Mouse (Mus musculus) neural tube, embryonic 15.5 days (tissue): ENCODE measurements around the gene Otop2. TPM values are rescaled to one million over a fixed set of nuclear protein-coding genes. Genes with fewer than 3 reads are reported as not detected.
A peak's percentile ranks its signal among the peaks of the same experiment; 100 is the strongest.

Experiments
- ATAC-seq: fragments of 200-750 bp; cut with Nextera tagmentation; 2 replicates; pipeline ENCODE4 v1.8.0; 2017; ENCODE audit warnings: mild to moderate bottlenecking, moderate TSS enrichment, moderate library complexity; ENCODE audit not compliant: low FRiP score
- H3K27ac ChIP-seq: fragments of 300-500 bp; sonication (generic); replicated peaks from 2 replicates; pipeline ENCODE4 v1.5.1; 2015; ENCODE audit warnings: mild to moderate bottlenecking, inconsistent platforms
- H3K27me3 ChIP-seq: fragments of 300-500 bp; sonication (generic); replicated peaks from 2 replicates; pipeline ENCODE4 v1.6.1; 2015; ENCODE audit warnings: inconsistent platforms
- H3K36me3 ChIP-seq: fragments of 300-500 bp; sonication (generic); 2 replicates; pipeline ENCODE4 v1.6.1; 2015; ENCODE audit warnings: inconsistent platforms
- H3K4me1 ChIP-seq: fragments of 300-500 bp; sonication (generic); 2 replicates; pipeline ENCODE4 v1.6.1; 2015; ENCODE audit warnings: inconsistent platforms
- H3K4me2 ChIP-seq: fragments of 300-500 bp; sonication (generic); 2 replicates; pipeline ENCODE4 v1.6.1; 2015; ENCODE audit warnings: inconsistent platforms, mild to moderate bottlenecking, moderate library complexity
- H3K4me3 ChIP-seq: fragments of 300-500 bp; sonication (generic); replicated peaks from 2 replicates; pipeline ENCODE4 v1.5.1; 2015; ENCODE audit warnings: mild to moderate bottlenecking, inconsistent platforms
- H3K9ac ChIP-seq: fragments of 300-500 bp; sonication (generic); replicated peaks from 2 replicates; pipeline ENCODE4 v1.6.1; 2015; ENCODE audit warnings: mild to moderate bottlenecking, inconsistent platforms
- H3K9me3 ChIP-seq: fragments of 300-500 bp; sonication (generic); replicated peaks from 2 replicates; pipeline ENCODE4 v1.6.1; 2016; ENCODE audit warnings: inconsistent platforms
- WGBS: fragments of 180-500 bp; shearing (Covaris S2); methylation state at CpG from one replicate; pipeline ENCODE4 v1.1.7; 2015; ENCODE audit warnings: mixed read lengths; 5-methylcytosine and 5-hydroxymethylcytosine counted together
- polyA plus RNA-seq: library from polyadenylated mRNA; unstranded; fragments of >200 nt; fragmentation: Nextera tagmentation; extraction: Ambion mirVana; gene quantifications from 2 replicates; pipeline ENCODE4 v1.2.1, GENCODE M21; 2015

The Otop2 gene
- polyA plus RNA-seq, 1 experiment from 2014 or later = 0.15 TPM

- Histone ChIP-seq H3K36me3 (no peaks in the 10 kb centered on the region), H3K4me1 (peaks cover 17% of the 10 kb centered on the region), H3K9me3 (no peaks in the 10 kb centered on the region), H3K4me2 (peak overlapping the region; percentile 83), H3K4me3 (peak overlapping the region; percentile 47), H3K27me3 (peaks cover 21% of the 10 kb centered on the region), H3K27ac (peak overlapping the region; percentile 78), H3K9ac (peak overlapping the region; percentile 59)
- ATAC-seq = peak; percentile 79
- WGBS = 1% methylated on average over 30 of the region's 30 CpGs
Observed at GRCm38 (mm10) chr11:115373805-115374694, 67.1 kb downstream of the Otop2 start.

- no peak for ATAC-seq
- H3K9me3 ChIP-seq = no peaks in the 10 kb centered on the region
- 68% methylated on average over 12 of the region's 12 CpGs for WGBS
Observed at GRCm38 (mm10) chr11:115374695-115375425, 67.9 kb downstream of the Otop2 start.

DNA sequence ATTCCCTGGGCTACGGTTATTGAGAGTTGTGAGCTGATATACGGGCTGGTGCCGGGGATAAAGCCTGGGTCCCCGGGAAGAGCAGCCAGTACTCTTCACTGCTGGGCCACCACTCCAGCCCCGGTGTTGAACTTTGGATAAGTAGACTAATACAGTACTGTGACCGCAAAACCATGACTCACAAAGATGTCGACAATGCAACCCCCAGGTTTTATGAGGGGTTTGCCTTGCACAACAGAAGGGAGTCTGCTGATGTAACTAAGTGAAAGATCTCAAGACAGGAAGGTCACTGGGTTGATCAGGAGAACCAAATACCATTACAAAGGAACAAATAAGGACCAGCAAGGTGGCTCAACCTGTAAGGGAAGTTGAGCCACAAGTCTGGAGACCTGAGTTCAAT lies 69.8 kb downstream of the Otop2 start:
- WGBS = 61% methylated on average over 7 of the region's 7 CpGs
- ATAC-seq = no peak

More at GRCm38 (mm10) chr11:115374695-115375425, 67.9 kb downstream of the Otop2 start:
- Histone ChIP-seq H3K4me1 (peaks cover 17% of the 10 kb centered on the region), H3K27ac (peak overlapping the region; percentile 78), H3K9ac (peak overlapping the region; percentile 59), H3K4me3 (peak overlapping the region; percentile 47), H3K27me3 (peaks cover 18% of the 10 kb centered on the region), H3K4me2 (peak overlapping the region; percentile 83), H3K36me3 (no peaks in the 10 kb centered on the region)

GRCm38 (mm10) chr11:115377254-115377653 lies 70.3 kb downstream of the Otop2 start:
- WGBS = 88% methylated on average over 4 of the region's 4 CpGs
- Histone ChIP-seq H3K4me1 (peaks cover 22% of the 10 kb centered on the region), H3K9ac (no peak overlapping the region), H3K9me3 (no peaks in the 10 kb centered on the region), H3K4me2 (no peak overlapping the region), H3K4me3 (no peak overlapping the region), H3K36me3 (no peaks in the 10 kb centered on the region), H3K27me3 (peaks cover 18% of the 10 kb centered on the region), H3K27ac (no peak overlapping the region)
- ATAC-seq = no peak

More for the DNA sequence above, 69.8 kb downstream of the Otop2 start:
- H3K4me2 ChIP-seq = no peak overlapping the region
- H3K27me3 ChIP-seq = peaks cover 18% of the 10 kb centered on the region
- no peak overlapping the region for H3K27ac ChIP-seq
- H3K4me3 ChIP-seq = no peak overlapping the region
- no peak overlapping the region for H3K9ac ChIP-seq
- no peaks in the 10 kb centered on the region for H3K9me3 ChIP-seq
- H3K4me1 ChIP-seq = peaks cover 22% of the 10 kb centered on the region
- H3K36me3 ChIP-seq = no peaks in the 10 kb centered on the region

- no peaks in the 10 kb centered on the region for H3K9me3 ChIP-seq
- peaks cover 18% of the 10 kb centered on the region for H3K27me3 ChIP-seq
- no peak overlapping the region for H3K9ac ChIP-seq
- 90% methylated on average over 7 of the region's 7 CpGs for WGBS
- H3K36me3 ChIP-seq = no peaks in the 10 kb centered on the region
- H3K4me2 ChIP-seq = no peak overlapping the region
- ATAC-seq = no peak
- H3K4me1 ChIP-seq = peaks cover 27% of the 10 kb centered on the region
- H3K27ac ChIP-seq = no peak overlapping the region
- H3K4me3 ChIP-seq = no peak overlapping the region
Observed at GRCm38 (mm10) chr11:115377854-115378253, 70.9 kb downstream of the Otop2 start.

DNA sequence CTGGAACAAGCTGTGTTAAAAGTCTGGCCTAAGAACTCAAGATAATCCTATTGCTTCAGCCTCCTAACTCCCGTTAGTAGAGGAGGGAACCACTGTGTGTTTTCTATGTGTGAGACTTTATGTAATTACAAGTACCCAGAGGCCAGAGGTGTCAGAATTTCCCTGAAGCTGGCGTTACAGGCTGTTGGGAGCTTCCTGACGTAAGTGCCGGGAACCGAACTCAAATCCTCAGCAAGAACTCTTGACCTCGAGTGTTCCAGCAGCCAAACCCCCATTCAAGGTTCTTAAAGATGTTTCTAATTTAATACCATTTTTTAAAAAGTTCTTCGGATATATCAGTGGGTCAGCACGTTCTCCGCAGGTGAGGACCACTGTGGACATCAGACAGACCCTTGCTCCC lies 74.3 kb downstream of the Otop2 start:
- ATAC-seq = no peak
- Histone ChIP-seq H3K27ac (0 out of 2 replicates have a peak overlapping the region, but pooled peaks have one; percentile 10), H3K9me3 (no peaks in the 10 kb centered on the region), H3K4me2 (peak overlapping the region; percentile 88), H3K4me1 (peaks cover 40% of the 10 kb centered on the region), H3K9ac (no peak overlapping the region), H3K4me3 (peak overlapping the region; percentile 72), H3K36me3 (no peaks in the 10 kb centered on the region), H3K27me3 (0 out of 2 replicates have a peak, but pooled peaks cover 3% of the 10 kb centered on the region)
- WGBS = 17% methylated on average over 9 of the region's 9 CpGs

Other genes with a start within 250 kb of the Otop2 start
- 0.06 TPM in 1 of 2 replicates, not detected in the other for gene Cd300e, start 245.0 kb upstream of the Otop2 start, polyA plus RNA-seq
- 0.93 and 4.3 TPM in 2 replicates for gene Rab37, start 215.7 kb upstream of the Otop2 start, polyA plus RNA-seq
- gene Cd300lf, start 173.2 kb upstream of the Otop2 start, polyA plus RNA-seq = 0.20 and 0.27 TPM in 2 replicates
- 45.5 and 80.6 TPM in 2 replicates for gene Slc9a3r1, start 143.8 kb upstream of the Otop2 start, polyA plus RNA-seq
- gene Tmem104, start 119.7 kb upstream of the Otop2 start, polyA plus RNA-seq = 11.7 TPM in 2 replicates
- gene Nat9, start 119.3 kb upstream of the Otop2 start, polyA plus RNA-seq = 22.0 and 22.8 TPM in 2 replicates
- gene Grin2c, start 39.9 kb upstream of the Otop2 start, polyA plus RNA-seq = 0.34 and 0.44 TPM in 2 replicates
- 18.6 and 21.5 TPM in 2 replicates for gene Fdxr, start 30.1 kb upstream of the Otop2 start, polyA plus RNA-seq
- gene Fads6, start 9.5 kb upstream of the Otop2 start, polyA plus RNA-seq = 2.0 and 2.1 TPM in 2 replicates
- gene Ush1g, start 14.9 kb downstream of the Otop2 start, polyA plus RNA-seq = 0.09 and 0.14 TPM in 2 replicates
- 2.5 and 2.6 TPM in 2 replicates for gene Otop3, start 27.6 kb downstream of the Otop2 start, polyA plus RNA-seq
- gene Hid1, start 60.6 kb downstream of the Otop2 start, polyA plus RNA-seq = 49.5 and 55.6 TPM in 2 replicates
- 21.5 and 23.9 TPM in 2 replicates for gene Cdr2l, start 74.8 kb downstream of the Otop2 start, polyA plus RNA-seq
- gene Mrpl58, start 96.6 kb downstream of the Otop2 start, polyA plus RNA-seq = 175 and 183 TPM in 2 replicates
- 949 and 1,025 TPM in 2 replicates for gene Atp5h, start 112.8 kb downstream of the Otop2 start, polyA plus RNA-seq
- gene Kctd2, start 113.0 kb downstream of the Otop2 start, polyA plus RNA-seq = 19.0 and 22.4 TPM in 2 replicates
- 0.09 and 0.10 TPM in 2 replicates for gene Trim80, start 133.4 kb downstream of the Otop2 start, polyA plus RNA-seq
- 0.44 and 7.2 TPM in 2 replicates for gene Slc16a5, start 155.3 kb downstream of the Otop2 start, polyA plus RNA-seq
- gene Armc7, start 168.5 kb downstream of the Otop2 start, polyA plus RNA-seq = 16.2 and 17.8 TPM in 2 replicates
- gene Nt5c, start 184.7 kb downstream of the Otop2 start, polyA plus RNA-seq = 95.5 and 96.2 TPM in 2 replicates
- gene Jpt1, start 207.2 kb downstream of the Otop2 start, polyA plus RNA-seq = 1,012 and 1,180 TPM in 2 replicates
- 882 and 892 TPM in 2 replicates for gene Sumo2, start 229.1 kb downstream of the Otop2 start, polyA plus RNA-seq